Mouse (Mus musculus): ENCODE measurements around the gene Caps2. TPM values are rescaled to one million over a fixed set of nuclear protein-coding genes. Genes with fewer than 3 reads are reported as not detected.
"Not testable (repeated sequence)": the region's sequence is repeated elsewhere in the genome, so short reads cannot be mapped to it uniquely, and the experiment has no call there.

The Caps2 gene
- polyA plus RNA-seq (2015; fragmentation: Nextera tagmentation; extraction: Ambion mirVana), result 0.17 TPM in 1 of 2 replicates, not detected in the other

GRCm38 (mm10) chr10:112163168-112163766 lies at the start of gene Caps2:
Gene Caps2 (plus strand): TSS chr10:112163621.
- no peak within 1 kb of the TSS for H3K27ac ChIP-seq (ENCODE audit: low read depth, low read length)
- peak; percentile 91 for ATAC-seq
- no peaks in the 10 kb centered on the region for H3K9me3 ChIP-seq (ENCODE audit: control insufficient read depth)
- no peaks in the 10 kb centered on the region for H3K36me3 ChIP-seq (ENCODE audit: control insufficient read depth, insufficient read depth)
- H3K4me1 ChIP-seq (replicated peaks; ENCODE audit: control insufficient read depth, insufficient read depth, low read length), result no peaks in the 10 kb centered on the region
- H3K4me3 ChIP-seq (ENCODE audit: low read depth, low read length), result no peak within 1 kb of the TSS
- TF ChIP-seq CTCF (IDR thresholded peaks at IDR 0.05; ENCODE audit: low read depth), result no peak
- no peaks in the 10 kb centered on the region for H3K27me3 ChIP-seq (replicated peaks; ENCODE audit: control insufficient read depth, insufficient read depth, low read length)
- H3K4me2 ChIP-seq (replicated peaks; ENCODE audit: low read depth), result no peak within 1 kb of the TSS; the same call in 1 of the 2 replicates
- H3K9ac ChIP-seq (ENCODE audit: low read depth, low read length), result no peak within 1 kb of the TSS
- WGBS, result 16% methylated on average over 4 of the region's 4 CpGs

- not testable (repeated sequence) for H3K27ac ChIP-seq (ENCODE audit: low read depth, low read length); ATAC-seq
Measured at GRCm38 (mm10) chr10:112125090-112125489, 38.3 kb upstream of the Caps2 start.

GRCm38 (mm10) chr10:112127682-112128230 lies 35.7 kb upstream of the Caps2 start:
- not testable (repeated sequence) for H3K4me2 ChIP-seq (replicated peaks; ENCODE audit: low read depth); H3K4me3 ChIP-seq (ENCODE audit: low read depth, low read length); H3K36me3 ChIP-seq (ENCODE audit: control insufficient read depth, insufficient read depth); H3K4me1 ChIP-seq (replicated peaks; ENCODE audit: control insufficient read depth, insufficient read depth, low read length); H3K9ac ChIP-seq (ENCODE audit: low read depth, low read length); H3K27me3 ChIP-seq (replicated peaks; ENCODE audit: control insufficient read depth, insufficient read depth, low read length); H3K9me3 ChIP-seq (ENCODE audit: control insufficient read depth); H3K27ac ChIP-seq (ENCODE audit: low read depth, low read length); ATAC-seq
- WGBS, result 69% methylated on average over 6 of the region's 6 CpGs

More at GRCm38 (mm10) chr10:112125090-112125489, 38.3 kb upstream of the Caps2 start:
- H3K4me1 ChIP-seq (replicated peaks; ENCODE audit: control insufficient read depth, insufficient read depth, low read length); H3K9ac ChIP-seq (ENCODE audit: low read depth, low read length); H3K4me2 ChIP-seq (replicated peaks; ENCODE audit: low read depth); H3K4me3 ChIP-seq (ENCODE audit: low read depth, low read length); H3K36me3 ChIP-seq (ENCODE audit: control insufficient read depth, insufficient read depth); H3K27me3 ChIP-seq (replicated peaks; ENCODE audit: control insufficient read depth, insufficient read depth, low read length); H3K9me3 ChIP-seq (ENCODE audit: control insufficient read depth): not testable (repeated sequence)
- 52% methylated on average over 2 of the region's 2 CpGs for WGBS

- Histone ChIP-seq H3K4me1 (replicated peaks; ENCODE audit: control insufficient read depth, insufficient read depth, low read length) (no peaks in the 10 kb centered on the region), H3K9ac (ENCODE audit: low read depth, low read length) (no peak overlapping the region), H3K9me3 (ENCODE audit: control insufficient read depth) (no peaks in the 10 kb centered on the region), H3K27ac (ENCODE audit: low read depth, low read length) (no peak overlapping the region), H3K27me3 (replicated peaks; ENCODE audit: control insufficient read depth, insufficient read depth, low read length) (no peaks in the 10 kb centered on the region), H3K36me3 (ENCODE audit: control insufficient read depth, insufficient read depth) (no peaks in the 10 kb centered on the region), H3K4me3 (ENCODE audit: low read depth, low read length) (no peak overlapping the region), H3K4me2 (replicated peaks; ENCODE audit: low read depth) (no peak overlapping the region)
- WGBS, result 92% methylated on average over 3 of the region's 3 CpGs
- TF ChIP-seq CTCF (IDR thresholded peaks at IDR 0.05; ENCODE audit: low read depth), result no peak
- ATAC-seq, result no peak
Measured at GRCm38 (mm10) chr10:112132194-112132593, 31.2 kb upstream of the Caps2 start.

GRCm38 (mm10) chr10:112138050-112138870 lies 25.2 kb upstream of the Caps2 start:
- H3K4me3 ChIP-seq (ENCODE audit: low read depth, low read length), result 0 out of 2 replicates have a peak overlapping the region, but pooled peaks have one; percentile 14
- H3K4me2 ChIP-seq (replicated peaks; ENCODE audit: low read depth), result peak overlapping the region; percentile 37

GRCm38 (mm10) chr10:112138871-112139430 lies 24.5 kb upstream of the Caps2 start:
- no peak for TF ChIP-seq CTCF (IDR thresholded peaks at IDR 0.05; ENCODE audit: low read depth)
- no peaks in the 10 kb centered on the region for H3K27me3 ChIP-seq (replicated peaks; ENCODE audit: control insufficient read depth, insufficient read depth, low read length)
- H3K4me1 ChIP-seq (replicated peaks; ENCODE audit: control insufficient read depth, insufficient read depth, low read length), result no peaks in the 10 kb centered on the region
- no peaks in the 10 kb centered on the region for H3K9me3 ChIP-seq (ENCODE audit: control insufficient read depth)
- 36% methylated on average over 6 of the region's 6 CpGs for WGBS
- no peak overlapping the region for H3K9ac ChIP-seq (ENCODE audit: low read depth, low read length)
- no peak for ATAC-seq
- H3K4me3 ChIP-seq (ENCODE audit: low read depth, low read length), result 0 out of 2 replicates have a peak overlapping the region, but pooled peaks have one; percentile 14
- no peaks in the 10 kb centered on the region for H3K36me3 ChIP-seq (ENCODE audit: control insufficient read depth, insufficient read depth)
- no peak overlapping the region for H3K27ac ChIP-seq (ENCODE audit: low read depth, low read length)
- peak overlapping the region; percentile 37 for H3K4me2 ChIP-seq (replicated peaks; ENCODE audit: low read depth)

More at GRCm38 (mm10) chr10:112138050-112138870, 25.2 kb upstream of the Caps2 start:
- TF ChIP-seq CTCF (IDR thresholded peaks at IDR 0.05; ENCODE audit: low read depth), result peak; percentile 71
- Histone ChIP-seq H3K27me3 (replicated peaks; ENCODE audit: control insufficient read depth, insufficient read depth, low read length) (no peaks in the 10 kb centered on the region), H3K9me3 (ENCODE audit: control insufficient read depth) (no peaks in the 10 kb centered on the region), H3K27ac (ENCODE audit: low read depth, low read length) (no peak overlapping the region), H3K36me3 (ENCODE audit: control insufficient read depth, insufficient read depth) (no peaks in the 10 kb centered on the region), H3K9ac (ENCODE audit: low read depth, low read length) (no peak overlapping the region), H3K4me1 (replicated peaks; ENCODE audit: control insufficient read depth, insufficient read depth, low read length) (no peaks in the 10 kb centered on the region)
- 20% methylated on average over 9 of the region's 9 CpGs for WGBS
- ATAC-seq, result no peak

All from intestine, postnatal 0 days (tissue).